ENCODE assay signal across 24 mouse cellular contexts in the genomic region with DNA sequence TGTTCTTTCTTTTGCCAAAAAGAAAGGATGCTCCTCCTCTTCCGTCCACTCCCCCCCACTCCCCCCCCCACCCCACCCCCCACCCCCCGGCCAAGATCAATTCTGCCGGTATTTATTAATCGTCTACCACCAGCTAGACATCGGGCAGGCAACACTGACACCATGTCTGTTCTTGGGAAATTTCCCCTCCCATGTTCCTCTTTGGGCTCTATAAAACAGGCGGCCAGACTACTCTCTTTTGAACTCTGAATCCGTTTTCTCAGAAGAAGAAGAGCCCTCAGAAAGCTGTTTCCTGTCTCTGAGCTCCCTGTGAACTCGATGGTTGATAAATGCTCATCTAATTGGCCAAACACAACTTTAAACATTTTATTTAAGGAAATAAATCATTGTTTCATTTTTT.
DNase-seq lines count a peak whose midpoint lies in the region; ATAC-seq lines count a peak whose summit lies in the region.
"Had no signal": no experiment of that assay in that cellular context is flagged by ENCODE, and none has a peak within 500 bp of the region (broad histone marks: within the 10 kb centered on the region; RNA-seq: fewer than 3 reads in every experiment).

No protein-coding gene starts in this region.

- DNase-seq in heart, adult 11 months = peak; percentile 35
- peak; percentile 32 for DNase-seq in 3134 (ENCODE audit: extremely low read depth, insufficient read length, low spot score)
- DNase-seq in Muller cell, postnatal 12 days (ENCODE audit: inconsistent ontology term) = peak; percentile 36
- DNase-seq in retina, embryonic 14.5 days (ENCODE audit: low spot score) = no peak
- DNase-seq: cerebellum, adult 11 months; cerebellum, adult 9-11 months; gastrocnemius, postnatal 36 days; kidney, adult 11 months; layer of hippocampus, adult 9-11 months; liver, embryonic 13.5 days; midbrain, embryonic 14.5 days; right cerebral cortex, adult 18-20 months; right cerebral cortex, postnatal 4 days; thymus, postnatal 4 days had no signal

- no peak overlapping the region for H3K27ac ChIP-seq in heart, embryonic 11.5 days (ENCODE audit: low read depth, low read length)
- no peak overlapping the region for H3K27ac ChIP-seq in midbrain, embryonic 16.5 days (ENCODE audit: low read length)
- H3K27ac ChIP-seq: forebrain, embryonic 10.5 days; left cerebral cortex, adult 2 months; liver, embryonic 13.5 days; macrophage had no signal

- H3K9me3 ChIP-seq in heart, embryonic 11.5 days (replicated peaks; ENCODE audit: control insufficient read depth, low read length) = no peaks in the 10 kb centered on the region
- H3K9me3 ChIP-seq in midbrain, embryonic 16.5 days (replicated peaks; ENCODE audit: control insufficient read depth, low read length, poor library complexity, severe bottlenecking) = no peaks in the 10 kb centered on the region
- H3K9me3 ChIP-seq: forebrain, embryonic 10.5 days; kidney, embryonic 15.5 days; liver, embryonic 13.5 days; lung, embryonic 15.5 days had no signal

- H3K36me3 ChIP-seq in heart, embryonic 11.5 days (ENCODE audit: control insufficient read depth, insufficient read depth, low read length) = no peaks in the 10 kb centered on the region
- no peaks in the 10 kb centered on the region for H3K36me3 ChIP-seq in midbrain, embryonic 16.5 days (ENCODE audit: control insufficient read depth, insufficient read depth, low read length)
- H3K36me3 ChIP-seq: forebrain, embryonic 10.5 days; kidney, embryonic 15.5 days; liver, embryonic 13.5 days; lung, embryonic 15.5 days had no signal

- no peak for ATAC-seq in heart, embryonic 11.5 days (replicated peaks; ENCODE audit: insufficient number of reproducible peaks, low FRiP score, low TSS enrichment)
- ATAC-seq in megakaryocyte progenitor cell, adult 5-6 weeks (replicated peaks; ENCODE audit: poor library complexity) = 0 out of 2 replicates have a peak, but pooled peaks have one; percentile 23
- ATAC-seq in midbrain, embryonic 16.5 days = no peak
- ATAC-seq: forebrain, embryonic 16.5 days; hindbrain, embryonic 16.5 days had no signal

- 13% methylated on average over 8 of the region's 8 CpGs for WGBS in heart, embryonic 11.5 days (ENCODE audit: insufficient replicate concordance)
- 11% methylated on average over 8 of the region's 8 CpGs for WGBS in midbrain, embryonic 16.5 days

- no peak overlapping the region for H3K9ac ChIP-seq in heart, embryonic 11.5 days (ENCODE audit: low read depth, low read length)
- no peak overlapping the region for H3K9ac ChIP-seq in midbrain, embryonic 16.5 days (ENCODE audit: low read depth, low read length)
- H3K9ac ChIP-seq: kidney, embryonic 15.5 days; liver, embryonic 13.5 days; lung, embryonic 15.5 days had no signal

- H3K4me1 ChIP-seq in heart, embryonic 11.5 days (ENCODE audit: control insufficient read depth, insufficient read depth, low read length) = no peaks in the 10 kb centered on the region
- peaks cover 6% of the 10 kb centered on the region for H3K4me1 ChIP-seq in midbrain, embryonic 16.5 days (ENCODE audit: control insufficient read depth, insufficient read depth, low read length)
- H3K4me1 ChIP-seq: liver, embryonic 13.5 days had no signal

- H3K27me3 ChIP-seq in heart, embryonic 11.5 days (ENCODE audit: control insufficient read depth, insufficient read depth, low read length) = peaks cover 11% of the 10 kb centered on the region
- peaks cover 3% of the 10 kb centered on the region; the same call in 1 of the 2 replicates for H3K27me3 ChIP-seq in midbrain, embryonic 16.5 days (ENCODE audit: control insufficient read depth, insufficient read depth, low read depth, low read length)
- H3K27me3 ChIP-seq: lung, embryonic 15.5 days had no signal

- H3K4me2 ChIP-seq in heart, embryonic 11.5 days = no peak overlapping the region
- H3K4me2 ChIP-seq in midbrain, embryonic 16.5 days (ENCODE audit: low read length) = no peak overlapping the region
- H3K4me2 ChIP-seq: liver, embryonic 13.5 days had no signal

- H3K4me3 ChIP-seq in heart, embryonic 11.5 days (ENCODE audit: low read depth, low read length) = no peak overlapping the region
- no peak overlapping the region for H3K4me3 ChIP-seq in midbrain, embryonic 16.5 days (ENCODE audit: low read depth, low read length)
- H3K4me3 ChIP-seq: left cerebral cortex, adult 2 months; liver, embryonic 13.5 days; lung, embryonic 15.5 days had no signal
